Mouse (Mus musculus): ENCODE results near the gene Gtpbp2. TPM values are rescaled to one million over a fixed set of nuclear protein-coding genes. Genes with fewer than 3 reads are reported as not detected.

Gene Gtpbp2
- polyA plus RNA-seq, 1 experiment: 14.4 TPM

DNA sequence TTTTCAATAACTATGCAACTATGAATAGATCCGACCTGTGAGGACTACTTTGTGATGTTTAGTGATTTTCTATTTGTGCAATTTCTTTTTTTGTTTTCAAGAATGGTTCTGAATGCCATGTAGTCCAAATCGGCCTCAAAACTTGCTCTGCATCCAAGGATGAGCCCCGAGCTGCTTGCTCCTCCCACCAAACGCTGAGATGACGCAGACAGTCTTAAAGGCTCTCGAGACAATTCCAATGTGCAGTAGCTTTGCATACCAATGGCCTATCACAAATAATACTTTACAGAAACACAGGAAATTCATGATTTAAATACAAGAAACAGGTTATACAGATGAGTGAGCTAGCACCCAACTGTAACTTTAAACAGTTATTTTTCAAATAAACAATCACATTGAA lies 40.3 kb downstream of the Gtpbp2 start:
- TF ChIP-seq MYOG (IDR thresholded peaks at IDR 0.05; ENCODE audit: control insufficient read depth, extremely low read depth, insufficient read length): no peak
- TF ChIP-seq FOSL1 (IDR thresholded peaks at IDR 0.05; ENCODE audit: insufficient read depth, low read length, poor library complexity, severe bottlenecking): no peak
- TF ChIP-seq CTCF (IDR thresholded peaks at IDR 0.05; ENCODE audit: control insufficient read depth, insufficient read depth, insufficient read length): no peak
- no peak for TF ChIP-seq MYOD1 (IDR thresholded peaks at IDR 0.05; ENCODE audit: control insufficient read depth, insufficient read length, low read depth)
- TF ChIP-seq USF1 (IDR thresholded peaks at IDR 0.05; ENCODE audit: low read depth): no peak
- TF ChIP-seq CEBPB (IDR thresholded peaks at IDR 0.05; ENCODE audit: low read depth): no peak
- no peak for TF ChIP-seq MAX (IDR thresholded peaks at IDR 0.05)
- H3K79me3 ChIP-seq (ENCODE audit: low read depth): peaks cover 65% of the 10 kb centered on the region
- peak overlapping the region; percentile 74 for H3K4me3 ChIP-seq (ENCODE audit: insufficient read depth, poor library complexity, severe bottlenecking)
- H3K79me2 ChIP-seq (ENCODE audit: control insufficient read depth, insufficient read depth): peaks cover 96% of the 10 kb centered on the region
- no peak overlapping the region for H3ac ChIP-seq (ENCODE audit: control insufficient read depth, insufficient read length, low read depth)
- peaks cover 56% of the 10 kb centered on the region for H3K36me3 ChIP-seq (ENCODE audit: control insufficient read depth, insufficient read depth)
- no peaks in the 10 kb centered on the region for H3K27me3 ChIP-seq (ENCODE audit: control insufficient read depth, insufficient read depth, insufficient read length)

DNA sequence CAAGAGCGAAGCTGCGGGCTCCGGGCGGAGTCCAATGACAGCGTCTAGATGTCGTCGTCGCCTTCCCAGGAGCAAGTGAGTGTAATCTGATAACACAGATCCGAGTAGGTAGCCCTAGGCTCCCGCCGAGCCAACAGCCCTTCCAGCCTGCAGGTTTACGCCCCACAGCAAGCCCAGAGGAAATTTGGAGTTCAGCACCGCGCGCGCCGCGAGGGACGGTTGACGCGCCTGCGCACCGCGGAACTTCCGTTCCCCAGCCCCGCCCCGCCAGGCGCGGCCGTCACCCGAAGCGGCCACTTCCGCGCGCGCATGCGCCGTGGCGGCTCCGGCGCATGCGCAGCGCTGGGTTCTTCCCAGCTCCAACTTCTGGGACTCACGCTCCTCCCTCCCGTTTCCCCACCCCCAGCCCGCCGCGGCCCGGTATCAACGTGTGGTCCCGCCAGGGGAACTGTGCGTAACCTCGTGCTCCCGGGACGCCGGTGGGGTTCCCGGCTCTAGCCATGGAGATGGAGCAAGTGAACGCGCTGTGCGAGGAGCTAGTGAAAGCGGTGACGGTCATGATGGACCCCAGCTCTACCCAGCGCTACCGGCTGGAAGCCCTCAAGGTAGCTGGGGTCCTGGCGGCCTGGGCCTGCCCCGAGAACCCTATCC lies 41.7 kb downstream of the Gtpbp2 start, which contains the start of the genes Polh and Xpo5:
TSS of gene Polh (minus strand) at position 225 of the 651 bp plus-strand sequence.
TSS of gene Xpo5 (plus strand) at position 362 of the 651 bp plus-strand sequence.
- TF ChIP-seq MAX (IDR thresholded peaks at IDR 0.05) (peak; percentile 61), USF1 (IDR thresholded peaks at IDR 0.05; ENCODE audit: low read depth) (no peak), CTCF (IDR thresholded peaks at IDR 0.05; ENCODE audit: control insufficient read depth, insufficient read depth, insufficient read length) (no peak)
- H3ac ChIP-seq (ENCODE audit: control insufficient read depth, insufficient read length, low read depth): peak within 1 kb of the TSS; percentile 96
- H3K79me3 ChIP-seq (ENCODE audit: low read depth): peaks cover 65% of the 10 kb centered on the region
- H3K27me3 ChIP-seq (ENCODE audit: control insufficient read depth, insufficient read depth, insufficient read length): no peaks in the 10 kb centered on the region
- peaks cover 97% of the 10 kb centered on the region for H3K79me2 ChIP-seq (ENCODE audit: control insufficient read depth, insufficient read depth)
- H3K36me3 ChIP-seq (ENCODE audit: control insufficient read depth, insufficient read depth): peaks cover 57% of the 10 kb centered on the region
- peak within 1 kb of the TSS; percentile 74 for H3K4me3 ChIP-seq (ENCODE audit: insufficient read depth, poor library complexity, severe bottlenecking)

DNA sequence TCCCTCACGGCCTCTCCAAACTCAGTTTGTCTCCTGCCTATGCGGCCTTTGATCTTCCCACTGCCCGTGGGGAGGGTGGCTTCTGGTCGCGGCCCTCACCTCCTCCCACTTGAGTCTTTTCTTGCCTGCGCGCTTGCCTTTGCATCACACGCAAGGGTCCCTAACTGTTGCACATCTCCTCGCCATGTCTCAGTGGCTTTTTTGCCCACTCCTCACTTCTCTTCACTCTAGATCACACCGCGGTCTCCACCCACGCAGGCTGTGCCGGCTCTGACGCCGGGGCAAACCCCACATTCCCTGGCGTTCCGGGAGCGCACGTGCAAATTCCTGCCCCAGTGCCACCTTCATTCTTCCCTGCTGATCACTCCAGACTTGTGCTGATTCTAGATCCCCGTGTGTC lies 42.2 kb downstream of the Gtpbp2 start:
- peaks cover 57% of the 10 kb centered on the region for H3K36me3 ChIP-seq (ENCODE audit: control insufficient read depth, insufficient read depth)

DNA sequence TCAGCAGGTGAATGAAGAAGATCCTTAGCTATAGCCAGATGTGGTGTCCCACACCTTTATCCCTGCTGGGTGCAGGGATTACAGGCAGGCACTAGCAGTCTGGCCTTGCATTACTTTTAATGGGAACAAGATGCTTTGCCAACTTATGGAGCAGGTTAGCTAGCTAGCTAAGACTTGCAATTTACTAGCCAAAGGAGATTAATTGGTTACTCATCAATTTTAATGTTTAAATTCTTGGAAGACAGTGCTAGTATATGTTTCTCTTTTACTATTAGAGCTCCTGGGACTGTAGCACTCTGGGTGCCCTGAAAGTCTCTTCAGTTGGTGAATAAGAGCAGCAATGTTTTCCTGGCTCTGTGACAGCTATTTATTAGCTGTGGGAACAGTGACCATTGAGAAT lies 45.8 kb downstream of the Gtpbp2 start:
- peaks cover 64% of the 10 kb centered on the region for H3K79me2 ChIP-seq (ENCODE audit: control insufficient read depth, insufficient read depth)
- H3K4me3 ChIP-seq (ENCODE audit: insufficient read depth, poor library complexity, severe bottlenecking): no peak overlapping the region
- H3K36me3 ChIP-seq (ENCODE audit: control insufficient read depth, insufficient read depth): peaks cover 71% of the 10 kb centered on the region
- no peaks in the 10 kb centered on the region for H3K27me3 ChIP-seq (ENCODE audit: control insufficient read depth, insufficient read depth, insufficient read length)
- TF ChIP-seq USF1 (IDR thresholded peaks at IDR 0.05; ENCODE audit: low read depth) (no peak), MYOD1 (IDR thresholded peaks at IDR 0.05; ENCODE audit: control insufficient read depth, insufficient read length, low read depth) (no peak), MYOG (IDR thresholded peaks at IDR 0.05; ENCODE audit: control insufficient read depth, extremely low read depth, insufficient read length) (no peak), CEBPB (IDR thresholded peaks at IDR 0.05; ENCODE audit: low read depth) (no peak), MAX (IDR thresholded peaks at IDR 0.05) (no peak), CTCF (IDR thresholded peaks at IDR 0.05; ENCODE audit: control insufficient read depth, insufficient read depth, insufficient read length) (no peak), FOSL1 (IDR thresholded peaks at IDR 0.05; ENCODE audit: insufficient read depth, low read length, poor library complexity, severe bottlenecking) (no peak)
- H3K79me3 ChIP-seq (ENCODE audit: low read depth): peaks cover 35% of the 10 kb centered on the region
- H3ac ChIP-seq (ENCODE audit: control insufficient read depth, insufficient read length, low read depth): no peak overlapping the region

More for the DNA sequence above, 42.2 kb downstream of the Gtpbp2 start:
- peaks cover 97% of the 10 kb centered on the region for H3K79me2 ChIP-seq (ENCODE audit: control insufficient read depth, insufficient read depth)
- no peaks in the 10 kb centered on the region for H3K27me3 ChIP-seq (ENCODE audit: control insufficient read depth, insufficient read depth, insufficient read length)
- peaks cover 64% of the 10 kb centered on the region for H3K79me3 ChIP-seq (ENCODE audit: low read depth)
- H3ac ChIP-seq (ENCODE audit: control insufficient read depth, insufficient read length, low read depth): peak overlapping the region; percentile 96
- peak; percentile 54 for TF ChIP-seq MAX (IDR thresholded peaks at IDR 0.05)
- TF ChIP-seq FOSL1 (IDR thresholded peaks at IDR 0.05; ENCODE audit: insufficient read depth, low read length, poor library complexity, severe bottlenecking): no peak
- peak overlapping the region; percentile 74 for H3K4me3 ChIP-seq (ENCODE audit: insufficient read depth, poor library complexity, severe bottlenecking)

DNA sequence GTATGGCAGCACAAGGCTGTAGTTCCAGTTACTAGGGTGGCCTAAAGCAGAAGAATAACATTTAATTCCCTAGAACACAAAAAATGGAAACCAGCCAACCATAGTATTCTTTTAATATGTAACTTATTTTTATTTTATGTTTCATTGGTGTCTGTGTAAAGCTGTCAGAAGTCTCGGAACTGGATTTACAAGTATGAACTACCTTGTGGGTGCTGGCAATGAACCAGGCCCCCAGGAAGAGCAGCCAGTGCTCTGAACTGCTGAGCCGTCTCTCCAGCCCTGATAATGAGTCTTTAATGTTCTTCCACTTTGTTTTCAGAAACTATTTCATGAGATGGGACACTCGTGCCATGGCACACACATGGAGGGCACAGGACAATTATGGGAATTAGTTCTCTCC lies 49.7 kb downstream of the Gtpbp2 start:
- peaks cover 28% of the 10 kb centered on the region for H3K79me2 ChIP-seq (ENCODE audit: control insufficient read depth, insufficient read depth)
- TF ChIP-seq MYOG (IDR thresholded peaks at IDR 0.05; ENCODE audit: control insufficient read depth, extremely low read depth, insufficient read length) (no peak), FOSL1 (IDR thresholded peaks at IDR 0.05; ENCODE audit: insufficient read depth, low read length, poor library complexity, severe bottlenecking) (no peak), USF1 (IDR thresholded peaks at IDR 0.05; ENCODE audit: low read depth) (no peak), MAX (IDR thresholded peaks at IDR 0.05) (no peak), MYOD1 (IDR thresholded peaks at IDR 0.05; ENCODE audit: control insufficient read depth, insufficient read length, low read depth) (no peak), CEBPB (IDR thresholded peaks at IDR 0.05; ENCODE audit: low read depth) (no peak)
- H3K4me3 ChIP-seq (ENCODE audit: insufficient read depth, poor library complexity, severe bottlenecking): no peak overlapping the region
- H3ac ChIP-seq (ENCODE audit: control insufficient read depth, insufficient read length, low read depth): no peak overlapping the region
- H3K79me3 ChIP-seq (ENCODE audit: low read depth): peaks cover 3% of the 10 kb centered on the region
- no peaks in the 10 kb centered on the region for H3K27me3 ChIP-seq (ENCODE audit: control insufficient read depth, insufficient read depth, insufficient read length)
- H3K36me3 ChIP-seq (ENCODE audit: control insufficient read depth, insufficient read depth): peaks cover 91% of the 10 kb centered on the region

Other genes starting within 250 kb of the Gtpbp2 start
- 52.5 TPM for gene Vegfa, start 128.7 kb upstream of the Gtpbp2 start, polyA plus RNA-seq (2012; fragmentation: generic; extraction: Trizol)
- gene Mrps18a, start 50.0 kb upstream of the Gtpbp2 start, polyA plus RNA-seq (2012; fragmentation: generic; extraction: Trizol): 136 TPM
- 2.5 TPM for gene Rsph9, start 16.8 kb upstream of the Gtpbp2 start, polyA plus RNA-seq (2012; fragmentation: generic; extraction: Trizol)
- gene Mad2l1bp, start 7.5 kb upstream of the Gtpbp2 start, polyA plus RNA-seq (2012; fragmentation: generic; extraction: Trizol): 29.6 TPM
- 14.4 TPM for gene Polh, start 41.6 kb downstream of the Gtpbp2 start, polyA plus RNA-seq (2012; fragmentation: generic; extraction: Trizol)
- gene Xpo5, start 41.8 kb downstream of the Gtpbp2 start, polyA plus RNA-seq (2012; fragmentation: generic; extraction: Trizol): 46.1 TPM
- 125 TPM for gene Polr1c, start 87.0 kb downstream of the Gtpbp2 start, polyA plus RNA-seq (2012; fragmentation: generic; extraction: Trizol)
- 78.3 TPM for gene Yipf3, start 87.0 kb downstream of the Gtpbp2 start, polyA plus RNA-seq (2012; fragmentation: generic; extraction: Trizol)
- gene Lrrc73, start 92.5 kb downstream of the Gtpbp2 start, polyA plus RNA-seq (2012; fragmentation: generic; extraction: Trizol): 5.3 TPM
- 79.3 TPM for gene Tjap1, start 122.0 kb downstream of the Gtpbp2 start, polyA plus RNA-seq (2012; fragmentation: generic; extraction: Trizol)
- 14.7 TPM for gene Dlk2, start 136.4 kb downstream of the Gtpbp2 start, polyA plus RNA-seq (2012; fragmentation: generic; extraction: Trizol)
- 4.0 TPM for gene Abcc10, start 167.3 kb downstream of the Gtpbp2 start, polyA plus RNA-seq (2012; fragmentation: generic; extraction: Trizol)
- gene Zfp318, start 222.7 kb downstream of the Gtpbp2 start, polyA plus RNA-seq (2012; fragmentation: generic; extraction: Trizol): 3.4 TPM

Data from C2C12 (cell line).